Comparison of ENCODE assay signal across 26 mouse cellular contexts in genomic region chr2:163976448-163976847, GRCm38 (mm10). TPM values are rescaled to one million over a fixed set of nuclear protein-coding genes. Genes with fewer than 3 reads are reported as not detected.
DNase-seq lines count a peak whose midpoint lies in the region; ATAC-seq lines count a peak whose summit lies in the region.
"Had no signal": no experiment of that assay in that cellular context is flagged by ENCODE, and none has a peak within 500 bp of the region (broad histone marks: within the 10 kb centered on the region; RNA-seq: fewer than 3 reads in every experiment).

No protein-coding gene starts in this region.

- no peak overlapping the region for H3K4me2 ChIP-seq in limb, embryonic 15.5 days
- H3K4me2 ChIP-seq: heart, embryonic 13.5 days; hindbrain, embryonic 14.5 days had no signal

- intact Hi-C loops in heart, postnatal 36 days (cut with DNase I), result no loop called here
- intact Hi-C loops in left cerebral cortex, postnatal 25 days (cut with DNase I), result no loop called here

- ATAC-seq in limb, embryonic 15.5 days (ENCODE audit: insufficient number of reproducible peaks, low FRiP score, low TSS enrichment, low read depth), result 0 out of 2 replicates have a peak, but pooled peaks have one; percentile 44
- ATAC-seq: forebrain, embryonic 14.5 days; forebrain, postnatal 0 days; hindbrain, postnatal 0 days; inflammation-experienced regulatory T-cells, adult 6 months; intestine, embryonic 16.5 days; Patski had no signal

- no peaks in the 10 kb centered on the region for H3K9me3 ChIP-seq in limb, embryonic 15.5 days
- no peaks in the 10 kb centered on the region for H3K9me3 ChIP-seq in limb, embryonic 10.5 days (replicated peaks)
- H3K9me3 ChIP-seq: G1E had no signal

- no peak overlapping the region for H3K9ac ChIP-seq in limb, embryonic 15.5 days
- H3K9ac ChIP-seq: forebrain, postnatal 0 days; heart, embryonic 13.5 days; hindbrain, embryonic 14.5 days had no signal

- no peaks in the 10 kb centered on the region for H3K27me3 ChIP-seq in limb, embryonic 15.5 days
- H3K27me3 ChIP-seq in limb, embryonic 10.5 days (ENCODE audit: low read depth, poor library complexity, severe bottlenecking), result no peaks in the 10 kb centered on the region
- H3K27me3 ChIP-seq: heart, embryonic 13.5 days; Patski had no signal

- no peak overlapping the region for H3K27ac ChIP-seq in limb, embryonic 15.5 days
- no peak overlapping the region for H3K27ac ChIP-seq in limb, embryonic 10.5 days
- H3K27ac ChIP-seq: gastrocnemius, adult 2 months; heart, embryonic 13.5 days; hindbrain, embryonic 14.5 days; hindbrain, postnatal 0 days had no signal

- no peaks in the 10 kb centered on the region for H3K36me3 ChIP-seq in limb, embryonic 15.5 days
- no peaks in the 10 kb centered on the region for H3K36me3 ChIP-seq in limb, embryonic 10.5 days
- H3K36me3 ChIP-seq: G1E; heart, embryonic 13.5 days had no signal

- DNase-seq in adrenal gland, postnatal 10 days, result peak; percentile 64
- DNase-seq in adrenal gland, adult 8-10 months, result no peak
- peak; percentile 21 to 51 for DNase-seq in heart, adult 18-20 months
- DNase-seq in heart, postnatal 36 days, result no peak
- DNase-seq in limb, embryonic 10.5 days (ENCODE audit: low spot score), result no peak
- peak; percentile 18 for DNase-seq in adrenal gland, postnatal 25 days
- DNase-seq in left cerebral cortex, postnatal 25 days (ENCODE audit: low spot score in 2 of 2), result no peak
- DNase-seq: B cell, adult 2 months; cerebellum, adult 18-20 months; cerebellum, adult 9-10 months; cerebellum, postnatal 14 days; forebrain, postnatal 0 days; gastrocnemius, adult 2 months; gastrocnemius, postnatal 14 days; kidney, adult 18-20 months; kidney, adult 9 months had no signal

- 91% methylated on average over 6 of the region's 7 CpGs for WGBS in limb, embryonic 15.5 days
- WGBS in limb, embryonic 10.5 days, result 95% methylated on average over 6 of the region's 7 CpGs

- no peaks in the 10 kb centered on the region for H3K4me1 ChIP-seq in limb, embryonic 15.5 days
- no peaks in the 10 kb centered on the region for H3K4me1 ChIP-seq in limb, embryonic 10.5 days
- H3K4me1 ChIP-seq: heart, embryonic 13.5 days had no signal

- H3K4me3 ChIP-seq in limb, embryonic 15.5 days, result no peak overlapping the region
- H3K4me3 ChIP-seq in limb, embryonic 10.5 days, result no peak overlapping the region
- H3K4me3 ChIP-seq: gastrocnemius, adult 2 months; heart, embryonic 13.5 days had no signal

RNA-seq across cellular contexts. Expression of gene Ywhab, which starts 18.3 kb away (rescaled TPM):
- 100 to 1,000 TPM; 248 to 255 TPM for total RNA-seq in adrenal gland, postnatal 10 days (2021)
- 100 to 1,000 TPM; 219 to 306 (median 257) TPM for total RNA-seq in adrenal gland, adult 8-10 months (2022)
- total RNA-seq in heart, adult 18-20 months (2021), result 10 to 100 TPM; 75.9 to 82.7 TPM
- 10 to 100 TPM; 76.0 to 76.3 TPM for total RNA-seq in heart, postnatal 36 days (2021)
- polyA plus RNA-seq in limb, embryonic 15.5 days (2015; fragmentation: Nextera tagmentation; extraction: Ambion mirVana), result 293 and 298 TPM in 2 replicates
- 307 and 327 TPM in 2 replicates for polyA plus RNA-seq in limb, embryonic 10.5 days (2016; fragmentation: Nextera tagmentation; extraction: Ambion mirVana)
- total RNA-seq in adrenal gland, postnatal 25 days (2021), result 241 TPM in 2 replicates
- 100 to 1,000 TPM; 445 to 487 TPM for total RNA-seq in left cerebral cortex, postnatal 25 days (2021)

RNA-seq across cellular contexts. Expression of gene Pabpc1l, which starts 48.8 kb away (rescaled TPM):
- total RNA-seq in adrenal gland, postnatal 10 days (2021), result 1 to 10 TPM; 1.9 to 2.5 TPM
- 1 to 10 TPM in 3 of 4 experiments, under 1 TPM in 1; 0.56 to 2.2 (median 1.3) TPM for total RNA-seq in adrenal gland, adult 8-10 months (2022)
- under 1 TPM; 0.57 to 0.62 TPM for total RNA-seq in heart, adult 18-20 months (2021)
- total RNA-seq in heart, postnatal 36 days (2021), result under 1 TPM in 1 of 2 experiments, not detected in 1; 0.89 TPM
- polyA plus RNA-seq in limb, embryonic 15.5 days (2015; fragmentation: Nextera tagmentation; extraction: Ambion mirVana), result 1.5 and 2.8 TPM in 2 replicates
- polyA plus RNA-seq in limb, embryonic 10.5 days (2016; fragmentation: Nextera tagmentation; extraction: Ambion mirVana), result 0.76 and 1.3 TPM in 2 replicates
- total RNA-seq in adrenal gland, postnatal 25 days (2021), result 0.48 and 2.2 TPM in 2 replicates
- total RNA-seq in left cerebral cortex, postnatal 25 days (2021), result under 1 TPM in 1 of 2 experiments, not detected in 1; 0.71 TPM
- total RNA-seq: gastrocnemius, adult 2 months had no signal

RNA-seq across cellular contexts. Expression of gene Rims4, which starts 58.0 kb away (rescaled TPM):
- 10 to 100 TPM; 57.7 to 63.4 TPM for total RNA-seq in adrenal gland, postnatal 10 days (2021)
- total RNA-seq in adrenal gland, adult 8-10 months (2022), result 100 to 1,000 TPM in 2 of 4 experiments, 10 to 100 TPM in 2; 85.0 to 169 (median 121) TPM
- total RNA-seq in heart, adult 18-20 months (2021), result 1 to 10 TPM; 2.0 to 2.2 TPM
- under 1 TPM; 0.50 to 0.62 TPM for total RNA-seq in heart, postnatal 36 days (2021)
- 0.13 and 0.20 TPM in 2 replicates for polyA plus RNA-seq in limb, embryonic 15.5 days (2015; fragmentation: Nextera tagmentation; extraction: Ambion mirVana)
- polyA plus RNA-seq in limb, embryonic 10.5 days (2016; fragmentation: Nextera tagmentation; extraction: Ambion mirVana), result 0.06 and 0.24 TPM in 2 replicates
- total RNA-seq in adrenal gland, postnatal 25 days (2021), result 182 and 190 TPM in 2 replicates
- total RNA-seq in left cerebral cortex, postnatal 25 days (2021), result 100 to 1,000 TPM in 1 of 2 experiments, 10 to 100 TPM in 1; 93.7 to 115 TPM
- total RNA-seq: CH12.LX had no signal
- polyA plus RNA-seq: G1E; inflammation-experienced regulatory T-cells, adult 6 months; Patski had no signal

Comparison
In these comparisons a context has a peak if more than half of its experiments do, and no peak if none do; other contexts are left out.
1. DNase-seq: peak in adrenal gland, postnatal 10 days (single experiment), heart, adult 18-20 months (2 of 2) and adrenal gland, postnatal 25 days (single experiment); none in adrenal gland, adult 8-10 months (single experiment), heart, postnatal 36 days (0 of 2), limb, embryonic 10.5 days (single experiment) and left cerebral cortex, postnatal 25 days (0 of 2).
2. RNA of gene Rims4, which starts 58.0 kb away (total RNA-seq): 182 to 190 TPM in adrenal gland, postnatal 25 days, 85.0 to 169 TPM in adrenal gland, adult 8-10 months, 93.7 to 115 TPM in left cerebral cortex, postnatal 25 days and 57.7 to 63.4 TPM in adrenal gland, postnatal 10 days; 2.0 to 2.2 TPM in heart, adult 18-20 months and 0.50 to 0.62 TPM in heart, postnatal 36 days; every median in the first group is over 10 times any median in the second.